Mouse (Mus musculus) kidney, embryonic 16.5 days (tissue): Measurements from ENCODE around the gene Nfrkb. TPM values are rescaled to one million over a fixed set of nuclear protein-coding genes. Genes with fewer than 3 reads are reported as not detected.

Experiments used
- ATAC-seq: fragments of 200-750 bp; cut with Nextera tagmentation; 2 replicates; pipeline ENCODE4 v1.8.0; 2017; ENCODE audit warnings: moderate TSS enrichment; ENCODE audit not compliant: low FRiP score, low TSS enrichment
- H3K27ac ChIP-seq: fragments of 300-500 bp; sonication (generic); 2 replicates; pipeline ENCODE4 v1.5.1; 2014; ENCODE audit warnings: low read length
- H3K27me3 ChIP-seq: fragments of 300-500 bp; sonication (generic); 2 replicates; pipeline ENCODE4 v1.6.1; 2014; ENCODE audit warnings: low read length, control low read depth, mixed read lengths; ENCODE audit not compliant: insufficient read depth
- H3K36me3 ChIP-seq: fragments of 300-500 bp; sonication (generic); 2 replicates; pipeline ENCODE4 v1.6.1; 2014; ENCODE audit warnings: low read length, control low read depth, mixed read lengths; ENCODE audit not compliant: insufficient read depth
- H3K4me1 ChIP-seq: fragments of 300-500 bp; sonication (generic); 2 replicates; pipeline ENCODE4 v1.6.1; 2014; ENCODE audit warnings: low read length, control low read depth, mixed read lengths; ENCODE audit not compliant: insufficient read depth
- H3K4me2 ChIP-seq: fragments of 300-500 bp; sonication (generic); replicated peaks from 2 replicates; pipeline ENCODE4 v1.6.1; 2014; ENCODE audit warnings: low read depth, low read length
- H3K4me3 ChIP-seq: fragments of 300-500 bp; sonication (generic); 2 replicates; pipeline ENCODE4 v1.5.1; 2014; ENCODE audit warnings: mild to moderate bottlenecking, low read length
- H3K9ac ChIP-seq: fragments of 300-500 bp; sonication (generic); replicated peaks from 2 replicates; pipeline ENCODE4 v1.6.1; 2014; ENCODE audit warnings: low read length
- H3K9me3 ChIP-seq: fragments of 300-500 bp; sonication (generic); 2 replicates; pipeline ENCODE4 v1.6.1; 2016; ENCODE audit warnings: low read length, control low read depth
- WGBS: fragments of 180-500 bp; shearing (Covaris S2); extraction: QIAGEN DNeasy Blood & Tissue Kit; methylation state at CpG from one replicate; pipeline ENCODE4 v1.1.7; 2014; 5-methylcytosine and 5-hydroxymethylcytosine counted together
- polyA plus RNA-seq: library from polyadenylated mRNA; unstranded; fragments of >200 nt; fragmentation: Nextera tagmentation; extraction: Ambion mirVana; gene quantifications from 2 replicates; pipeline ENCODE4 v1.2.1, GENCODE M21; 2015

Nfrkb gene
- polyA plus RNA-seq, 1 experiment from 2014 or later: 21.9 TPM

DNA sequence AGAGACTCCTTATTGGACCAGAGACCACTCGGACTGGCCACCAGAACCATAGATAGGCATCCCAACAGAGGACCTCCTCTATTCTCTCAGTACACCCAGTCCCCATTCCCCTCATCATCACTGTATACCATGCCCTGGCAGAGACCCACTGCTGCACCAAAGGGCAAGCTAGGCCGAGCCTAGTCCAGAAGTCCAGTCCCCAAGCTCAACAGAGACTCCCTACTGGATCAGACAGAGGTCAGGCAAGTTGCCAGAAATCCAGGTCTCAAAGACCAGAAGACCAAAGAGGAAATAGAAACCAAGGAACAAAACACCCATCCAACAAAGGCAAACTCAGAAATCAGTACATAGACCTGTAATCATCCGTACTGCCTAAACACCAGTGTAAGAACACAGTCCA, 14.3 kb upstream of the Nfrkb start:
- no peaks in the 10 kb centered on the region for H3K4me1 ChIP-seq
- no peak overlapping the region for H3K27ac ChIP-seq
- H3K9me3 ChIP-seq: peaks cover 4% of the 10 kb centered on the region
- H3K4me2 ChIP-seq: no peak overlapping the region
- no peak overlapping the region for H3K9ac ChIP-seq
- peaks cover 11% of the 10 kb centered on the region; the same call in 1 of the 2 replicates for H3K36me3 ChIP-seq
- H3K4me3 ChIP-seq: no peak overlapping the region
- WGBS: 90% methylated on average over 3 of the region's 3 CpGs
- no peak for ATAC-seq
- no peaks in the 10 kb centered on the region for H3K27me3 ChIP-seq

DNA sequence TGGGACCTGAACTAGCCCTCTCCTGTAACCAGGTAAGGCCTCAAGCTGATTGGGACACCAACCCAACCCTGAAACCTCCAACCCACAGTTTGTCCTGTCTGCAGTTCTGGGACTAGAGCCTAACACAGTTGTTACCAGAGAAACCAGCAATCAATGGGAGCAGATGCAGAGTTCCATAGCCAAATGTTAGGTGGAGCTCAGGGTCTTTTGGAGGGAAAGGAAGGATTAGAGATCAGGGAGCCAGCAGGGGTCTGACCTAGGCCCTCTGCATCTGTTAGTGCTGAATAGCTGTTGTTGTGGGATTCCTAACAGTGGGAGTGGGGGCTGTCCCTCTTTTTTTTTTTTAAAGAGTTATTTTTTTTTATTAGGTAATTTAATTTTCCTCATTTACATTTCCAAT, 9.3 kb upstream of the Nfrkb start:
- Histone ChIP-seq H3K4me3 (no peak overlapping the region), H3K9me3 (peaks cover 4% of the 10 kb centered on the region), H3K9ac (no peak overlapping the region), H3K36me3 (peaks cover 11% of the 10 kb centered on the region; the same call in 1 of the 2 replicates), H3K27me3 (no peaks in the 10 kb centered on the region), H3K4me1 (no peaks in the 10 kb centered on the region), H3K27ac (no peak overlapping the region), H3K4me2 (no peak overlapping the region)
- ATAC-seq: no peak

DNA sequence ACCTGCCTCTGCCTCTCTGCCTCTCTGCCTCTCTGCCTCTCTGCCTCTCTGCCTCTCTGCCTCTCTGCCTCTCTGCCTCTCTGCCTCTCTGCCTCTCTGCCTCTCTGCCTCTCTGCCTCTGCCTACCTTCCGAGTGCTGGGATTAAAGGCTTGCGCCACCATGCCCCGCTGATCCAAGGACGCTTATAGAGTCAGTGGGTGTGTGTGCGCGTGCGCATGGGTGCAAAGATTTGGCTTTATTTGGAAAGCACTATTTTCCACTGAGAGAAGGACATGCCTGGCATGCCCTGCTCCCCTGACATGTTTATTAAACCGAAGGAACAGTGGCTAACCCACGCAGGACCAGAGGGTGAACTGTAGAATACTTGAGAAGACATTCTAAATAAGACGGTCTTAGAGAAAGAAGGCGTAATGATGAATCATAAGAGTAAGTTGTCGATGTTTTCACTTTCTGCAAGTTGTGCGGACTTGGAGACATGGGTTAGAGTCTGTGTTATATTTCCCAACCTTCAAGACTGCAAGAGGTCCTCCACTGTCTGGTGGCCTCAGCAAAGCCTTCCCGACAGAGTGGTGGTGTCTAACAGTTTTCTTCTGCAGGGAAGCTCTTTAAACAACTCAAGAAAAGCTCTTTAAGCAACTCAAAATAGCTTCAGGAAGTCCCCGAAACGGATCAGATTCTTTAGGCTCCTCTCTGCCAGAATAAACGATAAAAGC, 1.0 kb upstream of the Nfrkb start:
- 79% methylated on average over 17 of the region's 17 CpGs for WGBS
- Histone ChIP-seq H3K4me2 (peak overlapping the region; percentile 87; the same call in 1 of the 2 replicates), H3K4me3 (peak overlapping the region; percentile 88; the same call in 1 of the 2 replicates), H3K36me3 (peaks cover 5% of the 10 kb centered on the region; the same call in 1 of the 2 replicates), H3K4me1 (peaks cover 15% of the 10 kb centered on the region), H3K9ac (peak overlapping the region; percentile 91; the same call in 1 of the 2 replicates), H3K27me3 (no peaks in the 10 kb centered on the region), H3K9me3 (no peaks in the 10 kb centered on the region), H3K27ac (no peak overlapping the region)
- no peak for ATAC-seq

DNA sequence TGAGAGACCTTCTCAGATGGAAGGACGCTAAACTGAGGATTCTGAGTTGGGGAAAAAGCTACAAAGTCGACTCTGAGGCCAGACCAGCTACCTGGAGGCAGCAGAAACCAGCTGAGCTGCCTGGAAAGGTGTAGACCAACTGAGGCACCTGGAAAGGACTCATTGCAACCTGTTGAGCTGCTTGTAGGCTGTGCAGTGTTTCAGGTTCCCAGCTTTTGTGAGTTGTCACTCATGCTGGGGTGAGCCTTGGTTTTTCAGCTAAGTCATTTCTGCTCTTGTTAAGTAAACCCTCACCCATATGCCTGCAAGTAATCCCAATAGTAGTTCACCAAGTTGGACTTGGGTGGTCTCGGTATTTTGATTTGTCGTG, 507 bp upstream of the Nfrkb start:
- Histone ChIP-seq H3K9me3 (no peaks in the 10 kb centered on the region), H3K27ac (no peak overlapping the region), H3K4me2 (peak overlapping the region; percentile 87), H3K36me3 (peaks cover 9% of the 10 kb centered on the region), H3K4me3 (peak overlapping the region; percentile 88), H3K9ac (peak overlapping the region; percentile 91), H3K27me3 (no peaks in the 10 kb centered on the region), H3K4me1 (peaks cover 15% of the 10 kb centered on the region)
- 21% methylated on average over 4 of the region's 4 CpGs for WGBS
- ATAC-seq: peak; percentile 28; the same call in 1 of the 2 replicates

DNA sequence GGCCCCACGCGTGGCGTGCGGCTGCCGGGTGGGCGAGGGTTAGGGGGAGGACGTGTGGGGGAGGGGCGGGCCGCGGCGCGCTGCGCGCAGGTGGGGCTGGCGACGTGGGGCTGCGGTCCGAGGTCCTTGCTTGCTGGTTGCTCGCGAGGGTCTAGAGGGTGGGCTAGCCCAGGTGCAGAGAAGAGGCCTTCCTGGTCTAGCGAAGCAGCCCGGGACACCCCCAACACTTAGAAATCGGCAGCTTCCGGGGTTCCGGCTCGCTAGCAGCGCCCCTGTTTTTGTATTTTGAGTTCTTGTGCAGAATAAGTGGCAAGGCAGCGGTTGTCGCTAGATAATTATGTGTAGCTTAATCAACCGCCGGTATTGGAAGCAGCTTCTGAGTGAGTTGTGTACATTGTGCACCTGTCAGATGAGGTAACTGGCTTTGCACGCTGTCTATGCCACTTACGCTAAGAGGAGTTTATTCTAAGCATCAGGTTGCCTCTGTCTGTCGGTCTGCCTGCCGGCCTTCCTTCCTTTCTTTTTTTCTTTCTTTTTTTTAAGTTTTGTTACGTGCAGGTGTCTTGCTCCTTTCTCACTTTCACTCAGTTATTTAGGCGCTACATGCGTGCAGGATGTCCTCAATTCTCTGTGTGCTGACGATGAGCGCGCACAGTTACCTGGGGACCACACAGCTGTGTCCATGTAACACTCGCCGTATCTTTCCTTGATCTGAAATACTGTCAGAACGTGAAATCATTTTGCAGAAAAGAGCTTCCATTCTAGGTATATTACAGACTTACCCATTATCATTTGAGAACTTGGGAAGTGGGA, 582 bp downstream of the Nfrkb start:
- ATAC-seq: peak; percentile 87
- H3K4me3 ChIP-seq: peak overlapping the region; percentile 88
- H3K9me3 ChIP-seq: no peaks in the 10 kb centered on the region
- peaks cover 15% of the 10 kb centered on the region for H3K4me1 ChIP-seq
- peak overlapping the region; percentile 87 for H3K4me2 ChIP-seq
- no peaks in the 10 kb centered on the region for H3K27me3 ChIP-seq
- peak overlapping the region; percentile 43; the same call in 1 of the 2 replicates for H3K27ac ChIP-seq
- peaks cover 17% of the 10 kb centered on the region for H3K36me3 ChIP-seq
- H3K9ac ChIP-seq: peak overlapping the region; percentile 91
- WGBS: 10% methylated on average over 38 of the region's 44 CpGs

DNA sequence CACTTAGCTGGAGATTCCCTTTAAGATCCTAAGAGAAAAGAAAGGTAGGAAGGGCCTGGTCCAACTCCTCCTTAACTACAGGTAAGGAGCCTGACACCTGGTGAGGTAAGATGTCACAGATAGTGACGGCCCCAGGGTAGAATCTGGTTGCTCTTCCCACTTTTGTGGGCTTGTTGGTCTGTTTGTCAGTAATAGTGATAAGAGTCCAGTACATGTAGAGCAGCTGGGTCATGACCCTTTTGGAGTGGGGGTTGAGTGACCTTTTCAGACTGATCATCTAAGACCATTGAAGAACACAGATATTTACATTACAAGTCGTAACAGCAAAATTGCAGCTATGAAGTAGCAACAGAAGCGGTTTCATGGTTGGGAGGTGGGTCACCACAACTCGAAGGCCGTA, 1.2 kb downstream of the Nfrkb start:
- no peaks in the 10 kb centered on the region for H3K9me3 ChIP-seq
- H3K4me3 ChIP-seq: peak overlapping the region; percentile 88
- peak overlapping the region; percentile 87 for H3K4me2 ChIP-seq
- H3K4me1 ChIP-seq: peaks cover 15% of the 10 kb centered on the region
- H3K36me3 ChIP-seq: peaks cover 18% of the 10 kb centered on the region
- ATAC-seq: no peak
- no peaks in the 10 kb centered on the region for H3K27me3 ChIP-seq
- H3K9ac ChIP-seq: no peak overlapping the region; the same call in 1 of the 2 replicates
- 90% methylated on average over 5 of the region's 5 CpGs for WGBS
- H3K27ac ChIP-seq: no peak overlapping the region

DNA sequence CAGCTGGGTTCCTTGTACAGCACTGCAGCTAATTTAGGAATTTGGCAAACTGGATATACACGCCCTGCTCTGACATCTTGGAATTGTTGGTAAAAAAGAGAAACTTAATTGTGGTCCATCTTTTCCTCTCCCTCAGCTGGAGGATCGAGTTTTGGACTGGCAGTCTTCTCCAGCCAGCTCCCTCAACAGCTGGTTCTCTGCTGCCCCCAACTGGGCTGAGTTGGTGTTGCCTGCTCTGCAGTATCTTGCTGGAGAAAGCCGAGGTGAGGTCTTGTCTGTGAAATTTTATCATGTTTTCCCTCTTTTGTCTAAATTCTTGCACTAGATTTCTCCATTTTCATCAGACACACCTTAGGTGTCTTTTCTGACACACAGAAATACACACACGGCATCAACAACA, 14.4 kb downstream of the Nfrkb start:
- WGBS: 53% methylated on average over 4 of the region's 4 CpGs
- no peak for ATAC-seq
- peaks cover 77% of the 10 kb centered on the region for H3K36me3 ChIP-seq
- H3K9me3 ChIP-seq: no peaks in the 10 kb centered on the region
- no peak overlapping the region for H3K27ac ChIP-seq
- no peak overlapping the region for H3K9ac ChIP-seq
- no peaks in the 10 kb centered on the region for H3K4me1 ChIP-seq
- no peak overlapping the region for H3K4me3 ChIP-seq
- H3K4me2 ChIP-seq: no peak overlapping the region
- no peaks in the 10 kb centered on the region for H3K27me3 ChIP-seq

DNA sequence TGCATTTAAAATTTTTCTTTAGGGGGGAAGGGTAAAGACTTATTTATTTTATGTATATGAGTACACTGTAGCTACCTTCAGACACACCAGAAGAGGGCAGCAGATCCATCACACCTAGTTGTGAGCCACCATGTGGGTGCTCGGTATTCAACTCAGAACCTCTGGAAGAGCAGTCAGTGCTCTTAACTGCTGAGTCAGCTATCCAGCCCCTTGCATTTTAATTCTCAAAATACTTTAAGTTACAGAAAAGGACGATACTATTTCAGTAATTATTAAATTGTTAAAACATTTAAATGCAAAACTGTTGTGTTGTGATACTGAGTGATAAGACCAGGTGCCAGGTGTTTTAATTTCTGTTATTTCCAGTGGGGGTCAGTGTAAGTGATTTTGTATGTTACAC, 18.3 kb downstream of the Nfrkb start:
- no peak for ATAC-seq
- no peaks in the 10 kb centered on the region for H3K4me1 ChIP-seq
- H3K27ac ChIP-seq: no peak overlapping the region
- WGBS: 86% methylated on average over 2 of the region's 2 CpGs
- peaks cover 66% of the 10 kb centered on the region for H3K36me3 ChIP-seq
- H3K4me3 ChIP-seq: no peak overlapping the region
- H3K27me3 ChIP-seq: no peaks in the 10 kb centered on the region
- H3K9me3 ChIP-seq: no peaks in the 10 kb centered on the region
- H3K9ac ChIP-seq: no peak overlapping the region
- no peak overlapping the region for H3K4me2 ChIP-seq

DNA sequence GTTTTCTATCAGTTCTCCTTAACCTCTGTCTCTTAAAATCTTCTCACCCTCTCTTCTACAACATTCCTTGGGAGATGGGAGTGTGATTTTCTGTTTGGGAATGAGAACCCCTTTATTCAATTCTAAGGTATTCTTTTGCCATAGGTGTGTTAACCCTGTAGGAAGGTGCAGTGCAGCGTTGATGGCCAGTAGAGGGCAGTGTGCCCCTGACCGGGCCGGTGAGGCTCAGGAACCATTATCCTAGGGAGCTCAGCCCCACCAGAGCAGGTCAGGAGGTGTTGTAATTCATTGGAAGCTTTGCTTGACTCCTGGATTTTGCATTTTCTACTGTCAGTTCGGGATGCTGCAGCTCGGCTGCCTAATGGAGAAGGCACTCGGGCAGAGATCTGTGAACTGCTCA, 19.2 kb downstream of the Nfrkb start:
- ATAC-seq: no peak
- Histone ChIP-seq H3K9me3 (no peaks in the 10 kb centered on the region), H3K4me1 (no peaks in the 10 kb centered on the region), H3K27ac (no peak overlapping the region), H3K4me2 (no peak overlapping the region), H3K27me3 (no peaks in the 10 kb centered on the region), H3K36me3 (peaks cover 75% of the 10 kb centered on the region), H3K9ac (no peak overlapping the region), H3K4me3 (no peak overlapping the region)
- 58% methylated on average over 6 of the region's 6 CpGs for WGBS

DNA sequence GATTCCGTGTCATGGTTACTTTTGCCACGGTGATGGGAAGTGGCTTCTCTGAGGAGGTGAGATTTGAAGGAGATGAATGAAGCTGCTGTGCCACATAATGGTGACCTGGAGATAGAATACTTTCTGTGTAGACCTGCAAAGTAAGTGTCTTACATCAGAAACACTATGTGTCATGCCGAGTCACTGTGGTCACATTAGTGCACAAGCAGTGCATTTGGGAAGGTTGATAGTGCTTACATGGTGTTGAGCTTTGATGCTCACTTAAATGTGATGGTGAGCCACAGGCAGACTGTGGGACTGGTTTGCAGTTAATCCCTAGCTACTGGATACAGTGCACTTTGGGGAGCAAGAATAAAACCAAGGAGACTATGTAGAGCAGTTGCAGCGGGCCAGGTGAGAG, 26.2 kb downstream of the Nfrkb start:
- Histone ChIP-seq H3K27me3 (no peaks in the 10 kb centered on the region), H3K9ac (no peak overlapping the region), H3K4me2 (no peak overlapping the region), H3K4me3 (no peak overlapping the region), H3K4me1 (no peaks in the 10 kb centered on the region), H3K36me3 (peaks cover 75% of the 10 kb centered on the region), H3K27ac (no peak overlapping the region), H3K9me3 (no peaks in the 10 kb centered on the region)
- ATAC-seq: no peak
- WGBS: 90% methylated on average over 4 of the region's 4 CpGs
